Mouse (Mus musculus): Measurements from ENCODE around the gene Il10ra. TPM values are rescaled to one million over a fixed set of nuclear protein-coding genes. Genes with fewer than 3 reads are reported as not detected.

Il10ra gene
- polyA plus RNA-seq, 1 experiment = not detected

DNA sequence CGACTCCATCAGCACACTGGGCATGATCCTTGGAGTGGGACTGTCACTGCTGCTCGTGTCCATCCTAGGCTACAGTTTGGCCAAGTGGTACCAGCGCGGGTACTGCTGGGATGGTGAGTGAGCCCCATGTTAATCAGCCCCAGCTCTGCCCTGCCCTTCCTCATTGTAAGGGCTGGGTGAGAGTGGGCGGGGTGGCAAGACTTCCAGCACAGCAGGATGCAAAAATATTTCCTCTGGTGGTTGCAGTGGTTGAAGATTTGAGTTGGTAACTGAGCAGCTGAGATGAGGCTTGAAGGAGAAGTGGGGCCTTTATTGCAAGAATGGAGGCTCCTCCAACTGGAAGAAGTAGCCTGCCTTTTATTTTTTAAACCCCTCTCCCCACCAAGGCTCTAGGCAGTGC is 27.6 kb downstream of the Il10ra start:
- Histone ChIP-seq H3K27me3 (ENCODE audit: control insufficient read depth, insufficient read depth, insufficient read length) (peaks cover 5% of the 10 kb centered on the region), H3K79me2 (ENCODE audit: control insufficient read depth, insufficient read depth) (no peaks in the 10 kb centered on the region), H3K36me3 (ENCODE audit: control insufficient read depth, insufficient read depth) (no peaks in the 10 kb centered on the region), H3K4me3 (no peak overlapping the region), H3K4me2 (ENCODE audit: low read depth) (no peak overlapping the region), H3ac (ENCODE audit: control insufficient read depth, insufficient read length) (no peak overlapping the region)
- no peak for TF ChIP-seq TCF3 (IDR thresholded peaks at IDR 0.05; ENCODE audit: insufficient read length, low read depth)
- no peak for TF ChIP-seq SRF (IDR thresholded peaks at IDR 0.05; ENCODE audit: control insufficient read depth, insufficient read length, low read depth)
- TF ChIP-seq REST (IDR thresholded peaks at IDR 0.05; ENCODE audit: insufficient read depth, insufficient read length) = no peak
- no peak for TF ChIP-seq USF1 (IDR thresholded peaks at IDR 0.05; ENCODE audit: low read depth)
- no peak for TF ChIP-seq MAX (IDR thresholded peaks at IDR 0.05; ENCODE audit: low read depth)
- TF ChIP-seq E2F4 (IDR thresholded peaks at IDR 0.05; ENCODE audit: insufficient read depth) = no peak
- TF ChIP-seq TCF12 (IDR thresholded peaks at IDR 0.05; ENCODE audit: insufficient read depth, poor library complexity, severe bottlenecking) = no peak
- TF ChIP-seq POLR2AphosphoS2 (IDR thresholded peaks at IDR 0.05; ENCODE audit: insufficient read length, low read depth) = no peak
- TF ChIP-seq POLR2A (IDR thresholded peaks at IDR 0.05; ENCODE audit: insufficient read length, low read depth) = no peak
- TF ChIP-seq MYOG (IDR thresholded peaks at IDR 0.05; ENCODE audit: control insufficient read depth in 1 of 3, insufficient read depth in 1 of 3, insufficient read length in 2 of 3, low read depth in 2 of 3) = no peak

DNA sequence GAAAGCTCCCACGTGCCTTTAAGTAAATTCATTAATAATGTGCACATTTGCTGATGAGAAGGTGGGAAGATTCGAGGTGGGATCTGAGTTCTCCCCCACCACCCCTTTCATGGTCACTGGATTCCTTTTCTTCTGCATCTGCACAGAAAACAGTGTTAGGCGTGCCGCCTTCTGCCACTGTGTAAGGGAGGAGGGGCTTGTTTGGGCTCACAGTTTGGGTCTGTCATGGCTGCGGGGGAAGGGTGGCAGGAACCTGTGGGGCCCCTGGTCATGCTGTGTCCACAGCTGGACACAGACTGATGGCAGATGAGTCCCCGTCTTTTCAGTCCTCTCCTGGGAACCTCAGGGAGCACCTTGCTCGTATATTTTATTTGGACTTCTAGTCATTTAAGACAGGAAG is 32.2 kb downstream of the Il10ra start:
- Histone ChIP-seq H3K27me3 (ENCODE audit: control insufficient read depth, insufficient read depth, insufficient read length) (no peaks in the 10 kb centered on the region), H3K4me2 (ENCODE audit: low read depth) (no peak overlapping the region), H3K4me3 (no peak overlapping the region), H3K79me2 (ENCODE audit: control insufficient read depth, insufficient read depth) (no peaks in the 10 kb centered on the region), H3K36me3 (ENCODE audit: control insufficient read depth, insufficient read depth) (no peaks in the 10 kb centered on the region), H3ac (ENCODE audit: control insufficient read depth, insufficient read length) (no peak overlapping the region)
- TF ChIP-seq POLR2A (IDR thresholded peaks at IDR 0.05; ENCODE audit: insufficient read length, low read depth) (no peak), MAX (IDR thresholded peaks at IDR 0.05; ENCODE audit: low read depth) (no peak), TCF3 (IDR thresholded peaks at IDR 0.05; ENCODE audit: insufficient read length, low read depth) (no peak), MYOD1 (IDR thresholded peaks at IDR 0.05; ENCODE audit: control insufficient read depth in 1 of 3, insufficient read length in 2 of 3, low read depth in 2 of 3) (no peak), MYOG (IDR thresholded peaks at IDR 0.05; ENCODE audit: control insufficient read depth in 1 of 3, insufficient read depth in 1 of 3, insufficient read length in 2 of 3, low read depth in 2 of 3) (no peak), POLR2AphosphoS2 (IDR thresholded peaks at IDR 0.05; ENCODE audit: insufficient read length, low read depth) (no peak), E2F4 (IDR thresholded peaks at IDR 0.05; ENCODE audit: insufficient read depth) (no peak), TCF12 (IDR thresholded peaks at IDR 0.05; ENCODE audit: insufficient read depth, poor library complexity, severe bottlenecking) (no peak), USF1 (IDR thresholded peaks at IDR 0.05; ENCODE audit: low read depth) (no peak), CEBPB (IDR thresholded peaks at IDR 0.05; ENCODE audit: insufficient read depth, poor library complexity, severe bottlenecking) (no peak)

DNA sequence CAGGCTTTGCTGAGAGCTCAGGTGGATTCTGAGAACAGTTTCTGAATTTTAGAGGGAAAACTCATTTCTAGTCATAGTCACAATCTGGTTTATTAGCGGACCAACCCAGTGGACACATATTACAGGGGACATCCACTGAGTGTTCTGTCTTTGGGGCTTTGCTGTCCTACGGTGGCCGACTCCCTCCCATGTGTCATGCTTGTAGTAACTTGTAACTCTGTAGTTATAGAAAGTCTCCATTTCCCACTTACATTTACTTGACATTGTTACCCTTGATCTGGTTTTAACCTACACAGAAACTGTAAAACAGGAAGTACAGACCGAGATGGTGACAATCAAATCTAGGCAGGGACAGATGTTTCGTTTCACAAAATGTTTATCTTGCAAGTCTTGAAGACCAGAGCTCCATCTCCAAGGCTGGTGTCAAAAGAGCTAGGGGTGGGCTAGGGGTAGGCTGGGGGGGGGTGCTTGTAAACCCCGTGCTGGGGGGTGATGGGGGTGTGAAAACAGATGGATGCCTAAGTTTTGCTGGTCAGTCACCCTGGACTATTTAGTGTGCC is 33.2 kb downstream of the Il10ra start:
- Histone ChIP-seq H3ac (ENCODE audit: control insufficient read depth, insufficient read length) (no peak overlapping the region), H3K27me3 (ENCODE audit: control insufficient read depth, insufficient read depth, insufficient read length) (no peaks in the 10 kb centered on the region), H3K79me2 (ENCODE audit: control insufficient read depth, insufficient read depth) (no peaks in the 10 kb centered on the region), H3K4me2 (ENCODE audit: low read depth) (no peak overlapping the region), H3K4me3 (no peak overlapping the region), H3K36me3 (ENCODE audit: control insufficient read depth, insufficient read depth) (no peaks in the 10 kb centered on the region)
- no peak for TF ChIP-seq POLR2A (IDR thresholded peaks at IDR 0.05; ENCODE audit: insufficient read length, low read depth)
- no peak for TF ChIP-seq TCF3 (IDR thresholded peaks at IDR 0.05; ENCODE audit: insufficient read length, low read depth)
- no peak for TF ChIP-seq SRF (IDR thresholded peaks at IDR 0.05; ENCODE audit: control insufficient read depth, insufficient read length, low read depth)
- no peak for TF ChIP-seq POLR2AphosphoS2 (IDR thresholded peaks at IDR 0.05; ENCODE audit: insufficient read length, low read depth)
- no peak for TF ChIP-seq USF1 (IDR thresholded peaks at IDR 0.05; ENCODE audit: low read depth)
- no peak for TF ChIP-seq E2F4 (IDR thresholded peaks at IDR 0.05; ENCODE audit: insufficient read depth)
- no peak for TF ChIP-seq CEBPB (IDR thresholded peaks at IDR 0.05; ENCODE audit: insufficient read depth, poor library complexity, severe bottlenecking)
- TF ChIP-seq MYOD1 (IDR thresholded peaks at IDR 0.05; ENCODE audit: control insufficient read depth in 1 of 3, insufficient read length in 2 of 3, low read depth in 2 of 3) = no peak
- TF ChIP-seq TCF12 (IDR thresholded peaks at IDR 0.05; ENCODE audit: insufficient read depth, poor library complexity, severe bottlenecking) = no peak
- no peak for TF ChIP-seq REST (IDR thresholded peaks at IDR 0.05; ENCODE audit: insufficient read depth, insufficient read length)
- TF ChIP-seq MYOG (IDR thresholded peaks at IDR 0.05; ENCODE audit: control insufficient read depth in 1 of 3, insufficient read depth in 1 of 3, insufficient read length in 2 of 3, low read depth in 2 of 3) = no peak
- no peak for TF ChIP-seq MAX (IDR thresholded peaks at IDR 0.05; ENCODE audit: low read depth)

DNA sequence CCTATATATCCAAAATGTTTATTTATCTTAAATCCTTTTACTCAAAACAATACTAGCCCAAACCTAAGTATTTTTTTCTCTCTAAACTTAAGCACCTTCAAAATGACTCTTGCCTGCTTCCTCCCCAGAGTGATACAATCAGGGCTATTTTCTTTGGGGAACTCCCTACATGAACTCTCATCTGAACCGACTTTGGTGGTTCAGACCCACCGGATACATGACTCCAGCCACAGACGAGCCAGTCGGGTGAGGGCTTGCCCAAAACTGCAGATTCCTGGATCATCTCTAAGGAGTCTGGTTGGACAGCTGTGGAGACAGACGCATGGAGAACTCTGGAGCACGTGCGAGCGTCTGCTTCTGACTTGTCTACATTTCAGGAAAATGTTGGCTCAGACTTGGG is 39.6 kb downstream of the Il10ra start:
- Histone ChIP-seq H3K4me3 (no peak overlapping the region), H3K36me3 (ENCODE audit: control insufficient read depth, insufficient read depth) (no peaks in the 10 kb centered on the region), H3K27me3 (ENCODE audit: control insufficient read depth, insufficient read depth, insufficient read length) (peaks cover 4% of the 10 kb centered on the region), H3K4me2 (ENCODE audit: low read depth) (no peak overlapping the region), H3K79me2 (ENCODE audit: control insufficient read depth, insufficient read depth) (no peaks in the 10 kb centered on the region), H3ac (ENCODE audit: control insufficient read depth, insufficient read length) (no peak overlapping the region)
- no peak for TF ChIP-seq POLR2AphosphoS2 (IDR thresholded peaks at IDR 0.05; ENCODE audit: insufficient read length, low read depth)
- TF ChIP-seq REST (IDR thresholded peaks at IDR 0.05; ENCODE audit: insufficient read depth, insufficient read length) = no peak
- no peak for TF ChIP-seq CEBPB (IDR thresholded peaks at IDR 0.05; ENCODE audit: insufficient read depth, poor library complexity, severe bottlenecking)

DNA sequence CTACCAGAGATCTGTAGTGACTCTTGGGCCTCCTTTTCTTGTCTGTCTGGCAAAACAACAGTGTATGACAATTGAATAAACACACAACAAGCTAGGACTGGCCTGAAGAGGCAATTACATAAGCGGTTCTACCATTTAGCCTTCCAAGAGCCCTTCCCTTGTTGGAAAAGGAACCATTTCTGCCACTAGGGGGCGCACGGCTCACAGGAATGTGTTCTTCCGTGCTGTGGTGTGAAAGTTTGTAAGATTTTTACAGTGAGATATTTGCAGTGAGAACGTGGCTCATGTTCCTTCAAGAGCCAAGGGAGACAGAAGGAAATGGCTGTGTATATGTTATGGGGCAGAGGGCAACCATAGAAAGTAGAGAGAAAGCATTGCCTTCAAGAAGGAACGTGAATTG is 47.4 kb downstream of the Il10ra start:
- no peak for TF ChIP-seq MYOD1 (IDR thresholded peaks at IDR 0.05; ENCODE audit: control insufficient read depth in 1 of 3, insufficient read length in 2 of 3, low read depth in 2 of 3)
- no peak for TF ChIP-seq REST (IDR thresholded peaks at IDR 0.05; ENCODE audit: insufficient read depth, insufficient read length)
- no peak for TF ChIP-seq POLR2AphosphoS2 (IDR thresholded peaks at IDR 0.05; ENCODE audit: insufficient read length, low read depth)
- no peak for TF ChIP-seq POLR2A (IDR thresholded peaks at IDR 0.05; ENCODE audit: insufficient read length, low read depth)
- TF ChIP-seq E2F4 (IDR thresholded peaks at IDR 0.05; ENCODE audit: insufficient read depth) = no peak
- TF ChIP-seq CEBPB (IDR thresholded peaks at IDR 0.05; ENCODE audit: insufficient read depth, poor library complexity, severe bottlenecking) = no peak
- no peak for TF ChIP-seq SRF (IDR thresholded peaks at IDR 0.05; ENCODE audit: control insufficient read depth, insufficient read length, low read depth)
- no peak for TF ChIP-seq MAX (IDR thresholded peaks at IDR 0.05; ENCODE audit: low read depth)
- H3K4me3 ChIP-seq = no peak overlapping the region
- H3K4me2 ChIP-seq (ENCODE audit: low read depth) = no peak overlapping the region
- H3K27me3 ChIP-seq (ENCODE audit: control insufficient read depth, insufficient read depth, insufficient read length) = peaks cover 4% of the 10 kb centered on the region
- no peak overlapping the region for H3ac ChIP-seq (ENCODE audit: control insufficient read depth, insufficient read length)
- H3K79me2 ChIP-seq (ENCODE audit: control insufficient read depth, insufficient read depth) = no peaks in the 10 kb centered on the region
- H3K36me3 ChIP-seq (ENCODE audit: control insufficient read depth, insufficient read depth) = no peaks in the 10 kb centered on the region

Measured in myocyte (in vitro differentiated cells).